Mouse (Mus musculus) limb, embryonic 14.5 days (tissue): ENCODE data around the gene Lypd1. TPM values are rescaled to one million over a fixed set of nuclear protein-coding genes. Genes with fewer than 3 reads are reported as not detected.

Experiments used
- ATAC-seq: fragments of 200-750 bp; cut with Nextera tagmentation; 2 replicates; pipeline ENCODE4 v1.8.0; 2017; ENCODE audit warnings: low read depth, moderate number of reproducible peaks, moderate TSS enrichment; ENCODE audit not compliant: low FRiP score
- DNase-seq: peaks from one replicate; pipeline ENCODE4 v3.0.0-alpha.2; 2015; ENCODE audit warnings: low spot score
- H3K27ac ChIP-seq: fragments of 300-500 bp; sonication (generic); replicated peaks from 2 replicates; pipeline ENCODE4 v1.5.1; 2014; ENCODE audit warnings: low read depth, mild to moderate bottlenecking, low read length, moderate library complexity, mixed read lengths
- H3K27me3 ChIP-seq: fragments of 300-500 bp; sonication (generic); 2 replicates; pipeline ENCODE4 v1.6.1; 2014; ENCODE audit warnings: low read length, mixed read lengths; ENCODE audit not compliant: control insufficient read depth, insufficient read depth
- H3K36me3 ChIP-seq: fragments of 300-500 bp; sonication (generic); 2 replicates; pipeline ENCODE4 v1.6.1; 2014; ENCODE audit warnings: mild to moderate bottlenecking, low read length, moderate library complexity, mixed read lengths; ENCODE audit not compliant: control insufficient read depth, insufficient read depth
- H3K4me1 ChIP-seq: fragments of 300-500 bp; sonication (generic); 2 replicates; pipeline ENCODE4 v1.6.1; 2014; ENCODE audit warnings: antibody characterized with exemption, low read length, mixed read lengths; ENCODE audit not compliant: control insufficient read depth, insufficient read depth
- H3K4me2 ChIP-seq: fragments of 300-500 bp; sonication (generic); replicated peaks from 2 replicates; pipeline ENCODE4 v1.6.1; 2014; ENCODE audit warnings: low read depth, mild to moderate bottlenecking, low read length, moderate library complexity; ENCODE audit not compliant: severe bottlenecking
- H3K4me3 ChIP-seq: fragments of 300-500 bp; sonication (generic); replicated peaks from 2 replicates; pipeline ENCODE4 v1.5.1; 2014; ENCODE audit warnings: low read length
- H3K9ac ChIP-seq: fragments of 300-500 bp; sonication (generic); 2 replicates; pipeline ENCODE4 v1.6.1; 2014; ENCODE audit warnings: mild to moderate bottlenecking, low read depth, low read length, moderate library complexity; ENCODE audit not compliant: severe bottlenecking
- H3K9me3 ChIP-seq: fragments of 300-500 bp; sonication (generic); 2 replicates; pipeline ENCODE4 v1.6.1; 2016; ENCODE audit warnings: low read length; ENCODE audit not compliant: control insufficient read depth
- POLR2A ChIP-seq: fragments of 200-500 bp; IDR thresholded peaks from 2 replicates; pipeline ENCODE4 v1.8.0; 2012; ENCODE audit warnings: inconsistent platforms, mild to moderate bottlenecking, moderate library complexity, borderline replicate concordance; ENCODE audit not compliant: insufficient read depth, insufficient read length; ENCODE audit errors: extremely low read depth
- WGBS: fragments of 180-500 bp; shearing (Covaris S2); extraction: QIAGEN DNeasy Blood & Tissue Kit; methylation state at CpG from one replicate; pipeline ENCODE4 v1.1.7; 2014; 5-methylcytosine and 5-hydroxymethylcytosine counted together
- polyA plus RNA-seq, 2 experiments: library from polyadenylated mRNA; depleted of rRNA in 1 of 2; stranded (reverse) in 1 of 2; unstranded in 1 of 2; fragments of >200 nt; fragmentation: Nextera tagmentation in 1 of 2; extraction: Ambion mirVana in 1 of 2; gene quantifications; 2 replicates each; pipeline versions ENCODE4 v1.2.1 to v1.2.3; 2012 to 2014

The Lypd1 gene
- polyA plus RNA-seq, 2 experiments, result 9.6 to 11.4 TPM

DNA sequence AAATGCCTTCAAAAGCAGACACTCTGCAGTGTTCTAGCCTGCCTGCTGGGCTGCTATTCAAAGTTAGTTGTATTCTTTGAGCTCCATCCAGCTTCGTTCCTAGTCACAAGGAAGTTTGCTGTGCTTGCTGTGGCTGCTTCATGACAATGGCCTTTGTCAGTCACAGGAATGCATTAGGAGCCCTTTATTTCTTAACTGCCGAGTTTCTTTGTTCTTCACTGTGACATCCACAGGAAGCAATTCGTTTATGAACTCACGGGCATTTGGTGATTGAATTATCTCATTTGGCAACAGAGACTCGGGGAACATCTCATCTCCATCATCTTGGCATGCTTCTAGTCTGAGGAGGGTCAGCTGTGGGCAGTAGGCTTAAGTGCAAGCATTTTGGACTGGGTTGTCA is 58.3 kb downstream of the Lypd1 start:
- H3K27me3 ChIP-seq, result no peaks in the 10 kb centered on the region
- WGBS, result 28% methylated on average over 5 of the region's 5 CpGs
- H3K4me3 ChIP-seq, result no peak overlapping the region
- ATAC-seq (no peak), DNase-seq (no peak)
- H3K4me2 ChIP-seq, result no peak overlapping the region
- no peaks in the 10 kb centered on the region for H3K4me1 ChIP-seq
- no peaks in the 10 kb centered on the region for H3K36me3 ChIP-seq
- no peaks in the 10 kb centered on the region for H3K9me3 ChIP-seq
- TF ChIP-seq POLR2A, result no peak
- no peak overlapping the region for H3K9ac ChIP-seq
- no peak overlapping the region for H3K27ac ChIP-seq

DNA sequence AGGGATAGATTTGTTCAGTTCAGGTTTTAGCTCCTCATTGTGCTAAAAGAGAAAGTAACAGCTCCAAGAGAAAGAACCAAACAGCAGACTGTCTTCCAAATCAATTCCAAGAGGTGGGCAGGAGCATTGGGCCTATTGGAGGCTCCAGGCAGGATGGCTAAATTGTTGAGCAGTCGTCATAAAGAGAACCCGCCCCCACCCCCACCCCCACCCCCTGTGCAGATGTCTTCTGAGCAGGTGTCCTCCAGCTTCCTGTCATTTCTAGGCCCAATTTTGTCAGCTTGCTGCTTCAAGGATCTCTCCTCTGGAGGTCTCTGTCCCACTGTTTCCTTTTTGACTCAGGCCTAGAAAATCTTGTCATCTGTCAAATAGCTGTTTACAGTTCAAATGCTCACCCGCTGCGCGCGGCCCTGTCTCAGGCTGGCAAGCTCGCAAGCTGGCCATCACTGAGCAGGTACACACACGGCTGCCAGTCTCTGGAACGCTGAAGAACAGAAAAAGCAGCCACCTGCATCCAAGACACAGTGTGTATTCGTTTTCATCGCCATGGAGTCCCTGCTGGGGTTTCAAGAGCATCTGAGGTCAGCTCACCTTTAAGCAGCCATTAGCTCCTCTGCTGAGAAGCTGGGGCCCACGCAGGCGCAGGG is 73.0 kb downstream of the Lypd1 start:
- Histone ChIP-seq H3K4me1 (no peaks in the 10 kb centered on the region), H3K27me3 (no peaks in the 10 kb centered on the region), H3K9me3 (no peaks in the 10 kb centered on the region), H3K9ac (no peak overlapping the region), H3K36me3 (no peaks in the 10 kb centered on the region), H3K4me3 (no peak overlapping the region), H3K27ac (no peak overlapping the region), H3K4me2 (no peak overlapping the region)
- 63% methylated on average over 13 of the region's 13 CpGs for WGBS
- no peak for TF ChIP-seq POLR2A
- ATAC-seq, result no peak
- DNase-seq, result no peak

- Histone ChIP-seq H3K36me3 (no peaks in the 10 kb centered on the region), H3K4me3 (no peak overlapping the region), H3K9me3 (no peaks in the 10 kb centered on the region), H3K4me1 (no peaks in the 10 kb centered on the region), H3K9ac (no peak overlapping the region), H3K27ac (no peak overlapping the region), H3K4me2 (no peak overlapping the region), H3K27me3 (no peaks in the 10 kb centered on the region)
- DNase-seq (no peak), ATAC-seq (no peak)
- TF ChIP-seq POLR2A, result no peak
- 17% methylated on average over 1 of the region's 1 CpGs for WGBS
Observed at GRCm38 (mm10) chr1:125837507-125837906, 75.4 kb downstream of the Lypd1 start.

DNA sequence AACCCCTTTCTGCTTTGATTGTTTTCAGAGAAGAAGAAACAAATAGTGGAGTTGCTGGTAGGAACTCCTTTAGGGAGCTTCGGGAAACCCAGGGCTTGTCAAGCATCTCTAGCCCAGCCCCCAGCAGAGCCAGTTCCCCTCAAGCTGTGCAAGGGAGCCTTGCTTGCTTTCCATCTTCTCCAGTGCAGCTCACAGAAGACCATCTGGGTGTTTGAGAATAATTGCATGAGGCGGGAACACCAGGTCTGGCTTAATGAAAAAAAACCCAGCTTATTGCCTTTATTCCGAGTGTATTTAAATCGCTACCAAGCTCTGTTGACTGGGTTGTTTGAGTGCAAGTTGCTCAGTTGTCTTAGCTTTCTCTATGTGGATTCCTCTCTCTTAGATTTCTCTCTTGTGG is 89.3 kb downstream of the Lypd1 start:
- no peak for DNase-seq
- no peak overlapping the region for H3K4me2 ChIP-seq
- H3K27me3 ChIP-seq, result no peaks in the 10 kb centered on the region
- TF ChIP-seq POLR2A, result no peak
- no peak overlapping the region for H3K4me3 ChIP-seq
- no peaks in the 10 kb centered on the region for H3K4me1 ChIP-seq
- no peaks in the 10 kb centered on the region for H3K9me3 ChIP-seq
- H3K36me3 ChIP-seq, result no peaks in the 10 kb centered on the region
- no peak for ATAC-seq
- H3K9ac ChIP-seq, result no peak overlapping the region
- H3K27ac ChIP-seq, result no peak overlapping the region
- WGBS, result 77% methylated on average over 4 of the region's 4 CpGs

- DNase-seq (no peak), ATAC-seq (no peak)
- no peak for TF ChIP-seq POLR2A
- WGBS, result 85% methylated on average over 7 of the region's 7 CpGs
- Histone ChIP-seq H3K36me3 (no peaks in the 10 kb centered on the region), H3K27ac (no peak overlapping the region), H3K9ac (no peak overlapping the region), H3K4me2 (no peak overlapping the region), H3K9me3 (no peaks in the 10 kb centered on the region), H3K4me3 (no peak overlapping the region), H3K4me1 (no peaks in the 10 kb centered on the region), H3K27me3 (no peaks in the 10 kb centered on the region)
Observed at GRCm38 (mm10) chr1:125821101-125821500, 91.8 kb downstream of the Lypd1 start.

Other genes starting within 250 kb of the Lypd1 start
- 0.12 and 0.23 TPM in 2 replicates for gene Gpr39, start 236.1 kb downstream of the Lypd1 start, polyA plus RNA-seq (2012; rRNA removed)
- 0.12 TPM in 1 of 2 replicates, not detected in the other for gene Gpr39, start 236.1 kb downstream of the Lypd1 start, polyA plus RNA-seq (2014; fragmentation: Nextera tagmentation; extraction: Ambion mirVana)